Mouse (Mus musculus) stomach, adult 2 months (tissue): ENCODE measurements around the gene Galntl5. TPM values are rescaled to one million over a fixed set of nuclear protein-coding genes. Genes with fewer than 3 reads are reported as not detected.

ENCODE experiments used
- polyA plus RNA-seq: library from polyadenylated mRNA; depleted of rRNA; stranded (reverse); fragments of >200 nt; gene quantifications from 2 replicates; pipeline ENCODE4 v1.2.3, GENCODE M21; 2012; rRNA removed

Gene Galntl5
- not detected in 2 replicates for polyA plus RNA-seq

GRCm38 (mm10) chr5:25181004-25181531 is at the start of gene Galntl5:
Gene Galntl5, plus strand, starts transcription at chr5:25181460.

GRCm38 (mm10) chr5:25221604-25222003 is 40.3 kb downstream of the Galntl5 start, which contains the start of gene Galnt11:
Gene Galnt11, plus strand, starts transcription at chr5:25221904.

GRCm38 (mm10) chr5:25222752-25223702 is 41.8 kb downstream of the Galntl5 start, which contains the start of gene E130116L18Rik:
Gene E130116L18Rik, minus strand, starts transcription at chr5:25223153.

Other genes with a start within 250 kb of the Galntl5 start
- 3.4 and 4.7 TPM in 2 replicates for gene Prkag2, start 80.8 kb upstream of the Galntl5 start, polyA plus RNA-seq
- gene Galnt11, start 40.4 kb downstream of the Galntl5 start, polyA plus RNA-seq: 2.6 and 5.4 TPM in 2 replicates
- not detected in 2 replicates for gene E130116L18Rik, start 41.7 kb downstream of the Galntl5 start, polyA plus RNA-seq